Mouse (Mus musculus): ENCODE data around the gene Mrgpra3. TPM values are rescaled to one million over a fixed set of nuclear protein-coding genes. Genes with fewer than 3 reads are reported as not detected.

The Mrgpra3 gene
- not detected for total RNA-seq (2023)

DNA sequence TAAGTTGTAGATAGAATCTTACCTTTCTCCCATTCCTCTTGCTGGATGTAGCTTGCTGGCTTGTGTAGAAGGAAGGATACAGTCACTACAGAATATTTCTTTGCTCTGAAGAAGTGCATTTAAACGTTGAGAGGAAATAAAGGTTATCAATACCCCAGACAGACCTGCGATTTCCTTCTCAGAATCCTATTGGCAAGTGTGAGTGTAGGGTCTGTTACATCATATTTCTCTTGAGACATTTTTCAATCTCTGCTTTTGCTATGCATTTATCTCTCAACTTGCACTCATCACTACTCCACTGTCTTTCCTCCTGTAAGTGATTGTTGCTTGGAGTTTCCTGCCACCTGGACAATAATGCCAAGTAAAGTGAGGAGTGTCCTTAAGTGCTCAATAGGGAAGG lies at the start of gene Mrgpra3:
Gene Mrgpra3 (minus strand): TSS at position 101 of the 400 bp plus-strand sequence.

Other genes with a start within 250 kb of the Mrgpra3 start
- not detected for gene Mrgpra1, start 247.1 kb downstream of the Mrgpra3 start, total RNA-seq (2023)
- not detected for gene Mrgpra2a, start 149.2 kb downstream of the Mrgpra3 start, total RNA-seq (2023)
- 0.47 TPM for gene Mrgpra2b, start 72.5 kb downstream of the Mrgpra3 start, total RNA-seq (2023)